Mouse (Mus musculus) frontal cortex, adult 2 months (tissue): ENCODE results near the gene Myl7. TPM values are rescaled to one million over a fixed set of nuclear protein-coding genes. Genes with fewer than 3 reads are reported as not detected.

Experiments
- DNase-seq, 2 experiments: peaks; one replicate each; pipeline ENCODE4 v3.0.0; 2022; ENCODE audit warnings: low spot score in 1 of 2; ENCODE audit errors: extremely low spot score in 1 of 2
- polyA plus RNA-seq: library from polyadenylated mRNA; depleted of rRNA; stranded (reverse); fragments of >200 nt; gene quantifications from 2 replicates; pipeline ENCODE4 v1.2.3, GENCODE M21; 2012

Gene Myl7
- polyA plus RNA-seq, 1 experiment: not detected

DNA sequence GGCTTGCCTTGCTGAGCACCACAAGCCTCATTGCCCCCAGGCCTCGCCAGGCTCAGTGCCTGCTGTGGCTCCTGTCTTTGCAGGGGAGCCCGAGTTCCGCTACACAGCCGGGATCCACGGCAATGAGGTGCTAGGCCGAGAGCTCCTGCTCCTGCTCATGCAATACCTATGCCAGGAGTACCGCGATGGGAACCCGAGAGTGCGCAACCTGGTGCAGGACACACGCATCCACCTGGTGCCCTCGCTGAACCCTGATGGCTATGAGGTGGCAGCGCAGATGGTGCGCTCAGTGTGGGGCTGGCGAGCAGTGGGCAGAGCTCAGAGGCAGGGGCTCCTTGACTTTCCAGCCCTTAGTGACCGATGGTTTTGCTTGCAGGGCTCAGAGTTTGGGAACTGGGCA, 29.3 kb downstream of the Myl7 start:
- DNase-seq: no peak

DNA sequence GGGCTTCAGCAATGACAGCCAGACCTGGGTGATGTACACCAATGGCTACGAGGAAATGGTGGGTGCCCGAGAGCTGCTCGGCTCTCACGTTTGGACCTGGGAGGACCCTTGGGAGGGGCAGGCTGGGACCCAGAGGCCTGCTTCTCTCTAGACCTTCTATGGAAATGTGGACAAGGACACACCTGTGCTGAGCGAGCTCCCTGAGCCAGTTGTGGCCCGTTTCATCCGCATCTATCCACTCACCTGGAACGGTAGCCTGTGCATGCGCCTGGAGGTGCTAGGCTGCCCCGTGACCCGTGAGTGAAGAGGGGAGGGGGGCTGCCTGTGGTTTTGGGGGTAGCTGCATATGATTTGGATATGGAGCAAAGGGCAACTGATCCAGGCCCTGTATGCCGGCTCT, 30.3 kb downstream of the Myl7 start:
- DNase-seq: no peak

DNA sequence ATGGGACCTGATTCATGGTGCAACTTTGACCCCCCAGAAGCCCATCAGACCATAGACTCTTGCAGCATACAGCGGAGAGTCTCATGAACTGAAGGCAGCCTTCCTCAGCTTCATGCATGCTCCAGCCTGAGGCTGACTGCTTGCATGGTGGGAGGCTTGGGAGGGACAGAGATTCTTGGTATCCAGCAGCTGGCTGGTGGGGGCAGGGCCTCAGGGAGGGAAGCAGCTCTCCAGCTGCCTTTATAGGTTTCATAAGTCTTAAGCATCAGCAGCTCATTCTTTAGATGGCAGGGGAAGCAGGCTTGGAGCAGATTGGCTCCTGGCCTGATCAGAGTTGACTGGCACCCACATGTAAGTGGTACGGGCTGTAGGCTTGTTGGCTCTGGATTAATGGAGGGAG, 31.4 kb downstream of the Myl7 start:
- no peak for DNase-seq

DNA sequence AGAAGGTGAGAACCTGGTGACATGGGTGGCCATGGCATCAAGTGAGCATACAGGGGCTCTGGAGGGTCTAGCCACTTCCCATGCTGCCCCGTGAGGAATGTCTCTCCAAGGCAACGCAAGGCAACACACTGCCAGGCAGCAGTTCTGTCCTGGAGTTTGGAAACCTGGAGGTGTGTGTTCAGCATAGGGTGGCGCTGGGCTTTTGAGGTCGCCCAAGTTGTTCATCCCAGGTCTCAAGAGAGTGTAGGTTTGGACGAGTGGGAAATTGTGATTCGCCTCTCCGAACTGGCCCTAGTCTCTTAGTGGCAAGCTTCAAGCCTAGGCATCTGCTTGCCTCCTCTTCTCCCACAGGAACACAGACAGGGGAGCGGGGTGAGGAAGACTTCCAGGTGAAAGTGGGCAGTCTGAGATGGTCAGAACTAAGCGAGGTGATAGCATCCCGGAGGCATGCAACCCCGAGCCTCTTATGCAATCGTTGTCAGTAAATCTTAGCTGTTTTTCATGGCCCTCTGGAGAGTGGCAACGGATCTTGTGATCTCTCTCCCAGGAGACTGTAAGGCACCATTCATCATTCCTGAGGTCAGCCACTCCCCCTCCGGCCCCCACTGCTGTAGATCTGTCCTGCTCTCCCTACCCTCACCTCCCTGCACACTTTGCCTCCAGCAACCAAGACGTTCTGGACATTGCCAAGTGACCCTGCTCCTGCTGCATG, 36.0 kb downstream of the Myl7 start:
- no peak for DNase-seq

DNA sequence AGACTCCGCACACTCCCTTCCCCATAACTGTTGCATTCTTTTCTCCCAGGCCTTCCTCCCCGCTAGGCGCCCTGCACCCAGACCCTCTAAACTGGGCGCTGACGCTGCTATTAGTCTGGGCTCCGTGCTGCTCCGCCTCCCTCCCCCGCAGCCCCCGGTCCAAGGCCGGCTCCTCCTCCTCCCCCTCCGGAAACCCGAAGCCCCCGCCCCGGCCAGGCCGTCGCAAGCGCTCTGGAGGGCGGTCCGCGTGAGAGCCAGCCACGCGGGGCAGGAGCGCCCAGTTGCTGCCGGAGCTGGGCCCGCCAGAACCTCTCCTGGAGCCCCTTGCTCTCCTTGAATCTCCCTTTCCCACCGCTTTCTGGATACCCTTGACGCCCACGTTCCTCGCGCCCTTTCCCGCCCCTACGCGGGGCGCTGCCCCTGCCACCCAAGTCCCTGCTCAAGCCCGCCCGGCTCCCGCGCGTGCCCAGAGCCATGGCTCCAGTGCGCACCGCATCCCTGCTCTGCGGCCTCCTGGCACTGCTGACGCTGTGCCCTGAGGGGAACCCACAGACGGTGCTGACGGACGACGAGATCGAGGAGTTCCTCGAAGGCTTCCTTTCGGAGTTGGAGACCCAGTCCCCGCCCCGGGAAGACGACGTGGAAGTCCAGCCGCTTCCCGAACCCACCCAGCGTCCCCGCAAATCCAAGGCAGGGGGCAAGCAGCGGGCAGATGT, 36.7 kb downstream of the Myl7 start, which contains the start of gene Aebp1:
Gene Aebp1 (plus strand): TSS at position 270 of the 716 bp plus-strand sequence.
- no peak for DNase-seq

DNA sequence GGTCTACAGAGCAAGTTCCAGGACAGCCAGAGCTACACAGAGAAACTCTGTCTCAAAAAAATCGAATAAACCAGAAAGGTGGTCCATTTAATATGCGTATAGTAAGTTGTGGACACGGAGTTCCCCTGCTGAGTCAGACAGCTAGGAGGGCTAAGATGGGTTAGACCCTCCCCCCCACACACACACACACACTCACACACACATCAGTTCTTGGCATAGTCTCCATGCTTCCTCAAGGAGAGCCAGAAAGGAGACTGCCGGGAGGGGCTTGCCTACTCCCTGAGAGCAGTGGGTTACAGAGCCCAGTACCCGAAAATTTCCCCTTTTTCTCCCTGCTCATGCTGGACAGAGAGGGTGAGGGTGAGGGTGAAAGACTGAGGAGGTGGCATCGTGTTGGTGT, 37.9 kb downstream of the Myl7 start:
- DNase-seq: no peak

DNA sequence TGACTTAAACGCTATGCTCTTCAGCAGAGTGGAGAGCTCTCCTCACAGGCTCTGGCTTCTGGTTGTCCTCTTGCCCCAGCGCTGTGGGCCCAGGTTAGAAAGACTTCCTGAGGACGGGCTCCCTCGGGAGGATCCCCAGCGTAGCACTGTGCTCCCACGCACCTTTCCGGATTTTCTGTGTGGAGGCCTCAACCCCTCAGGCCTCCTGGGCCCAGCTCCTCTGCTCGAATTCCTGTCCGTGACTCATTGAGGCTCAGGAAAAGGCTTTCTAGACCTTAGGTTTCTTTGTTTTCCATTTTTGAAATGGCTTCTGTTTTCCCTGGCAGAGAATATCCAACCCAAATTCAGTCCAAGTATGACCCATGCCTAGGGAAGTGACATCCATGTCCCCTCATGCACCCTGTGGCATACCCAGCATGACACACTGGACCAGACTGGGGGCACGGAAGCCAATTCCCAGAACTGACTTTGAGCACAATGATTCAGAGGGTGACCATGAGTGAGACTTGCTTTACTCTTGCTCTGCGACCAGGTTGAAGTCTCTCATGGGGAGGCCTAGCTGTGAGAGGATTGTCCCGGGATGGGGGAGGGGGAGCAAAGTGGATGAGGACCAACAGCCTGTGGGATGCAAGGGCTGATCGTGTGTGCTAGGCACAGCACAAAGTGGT, 38.6 kb downstream of the Myl7 start:
- no peak for DNase-seq

DNA sequence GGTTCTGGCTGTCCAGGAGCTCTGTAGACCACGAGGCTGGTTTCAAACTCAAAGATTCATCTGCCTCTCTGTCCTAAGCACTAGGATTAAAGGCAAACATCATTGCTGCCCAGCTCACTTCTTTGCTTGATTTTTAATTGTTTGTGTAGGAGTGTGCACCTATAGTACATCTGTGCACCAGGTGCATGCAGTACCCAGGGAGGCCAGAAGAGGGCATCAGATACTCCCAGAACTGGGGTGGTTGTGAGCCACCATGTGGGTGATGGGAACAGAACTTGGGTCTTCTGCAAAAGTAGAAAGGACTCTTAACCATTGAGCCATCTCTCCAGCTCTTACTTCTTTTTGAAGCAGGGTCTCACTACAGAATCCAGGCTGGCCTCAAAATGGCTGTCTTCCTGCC, 39.9 kb downstream of the Myl7 start:
- no peak for DNase-seq

DNA sequence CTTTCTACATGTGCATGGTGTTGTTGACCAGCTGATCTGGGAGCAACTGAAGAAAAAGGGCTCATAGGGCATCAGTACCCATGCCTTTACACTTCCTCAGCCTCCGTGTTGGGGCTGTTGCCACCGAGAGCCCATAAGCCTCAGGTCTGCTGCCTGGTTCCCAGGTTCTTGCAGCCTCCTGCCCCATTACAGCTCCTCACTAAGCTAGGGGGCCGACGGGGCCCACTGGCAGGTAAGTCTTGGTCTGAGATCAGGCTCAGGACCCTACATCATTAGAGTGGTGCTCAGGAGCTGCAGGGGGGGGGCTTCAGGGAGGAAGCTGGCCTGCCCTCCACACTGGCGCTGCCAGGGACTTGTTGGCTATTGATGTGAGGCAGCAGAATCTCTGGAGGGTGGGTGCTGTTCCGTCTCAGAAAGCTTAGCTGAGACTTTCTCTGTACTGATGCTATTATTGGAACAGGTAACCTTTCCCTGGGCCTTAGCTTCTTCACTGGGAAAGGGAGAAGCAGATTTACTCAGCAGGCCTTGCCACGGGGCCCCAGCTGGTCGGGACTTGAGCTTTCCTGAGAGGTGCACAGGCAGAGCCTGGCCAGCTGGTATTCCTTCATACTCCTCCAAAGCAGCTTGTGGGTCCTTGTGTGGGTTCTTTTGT, 42.0 kb downstream of the Myl7 start:
- DNase-seq: no peak

DNA sequence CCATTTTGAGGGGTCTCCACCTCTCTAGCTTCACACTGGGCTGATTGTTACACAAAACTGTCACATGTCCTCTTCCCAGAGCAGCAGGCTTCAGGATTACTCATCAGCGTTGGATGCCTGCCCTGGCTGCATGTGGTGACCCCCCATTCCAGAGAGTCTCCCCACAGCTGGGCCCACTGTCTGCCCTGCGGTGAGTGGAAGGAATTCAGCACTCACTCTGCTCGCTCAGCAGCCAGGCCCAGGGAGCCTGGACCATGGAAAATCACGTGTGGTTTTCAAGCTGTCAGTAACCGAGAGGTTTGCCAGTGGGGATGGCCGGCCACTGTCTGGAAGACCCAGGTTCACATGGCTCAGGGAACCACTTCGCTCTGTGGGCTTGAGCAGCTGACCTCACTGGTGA, 42.7 kb downstream of the Myl7 start:
- peak; percentile 37 to 49 for DNase-seq

DNA sequence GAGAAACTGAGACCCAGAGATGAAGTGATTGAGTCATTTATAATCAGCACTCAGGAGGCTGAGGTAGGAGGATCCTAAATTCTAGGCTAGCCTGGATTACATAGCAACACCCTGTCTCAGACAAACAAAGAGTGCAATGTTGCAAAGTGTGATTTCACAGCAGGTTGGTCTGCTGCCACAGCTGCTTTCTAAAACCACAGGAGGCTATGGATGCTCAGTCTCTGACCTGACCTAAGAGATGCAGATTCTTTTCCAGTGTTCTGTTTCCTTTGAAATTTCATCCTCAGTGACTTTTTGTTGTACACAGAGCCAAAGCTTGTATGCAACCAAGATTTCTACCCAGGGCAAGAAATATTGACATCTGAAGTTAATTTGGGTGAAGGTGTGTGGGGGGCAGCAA, 43.1 kb downstream of the Myl7 start:
- no peak for DNase-seq

DNA sequence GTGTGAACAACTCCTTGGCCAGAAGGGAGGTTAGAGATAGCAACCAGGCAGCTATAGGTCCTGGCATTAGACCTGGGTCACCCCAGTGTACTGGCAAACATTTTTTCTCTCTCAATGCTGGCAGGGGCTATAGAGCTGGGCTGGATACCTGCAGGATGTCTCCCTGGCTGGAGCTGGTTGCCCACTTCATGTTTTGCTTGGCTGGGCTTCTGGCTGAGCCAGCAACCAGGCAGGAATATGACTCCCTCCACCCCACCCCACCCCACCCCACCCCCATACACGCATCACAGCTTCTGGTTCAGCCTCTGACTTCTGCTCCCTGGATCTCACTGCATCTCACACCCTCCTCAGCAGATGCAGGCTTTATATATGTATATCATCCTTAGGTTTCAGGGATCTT, 46.3 kb downstream of the Myl7 start:
- DNase-seq: no peak

DNA sequence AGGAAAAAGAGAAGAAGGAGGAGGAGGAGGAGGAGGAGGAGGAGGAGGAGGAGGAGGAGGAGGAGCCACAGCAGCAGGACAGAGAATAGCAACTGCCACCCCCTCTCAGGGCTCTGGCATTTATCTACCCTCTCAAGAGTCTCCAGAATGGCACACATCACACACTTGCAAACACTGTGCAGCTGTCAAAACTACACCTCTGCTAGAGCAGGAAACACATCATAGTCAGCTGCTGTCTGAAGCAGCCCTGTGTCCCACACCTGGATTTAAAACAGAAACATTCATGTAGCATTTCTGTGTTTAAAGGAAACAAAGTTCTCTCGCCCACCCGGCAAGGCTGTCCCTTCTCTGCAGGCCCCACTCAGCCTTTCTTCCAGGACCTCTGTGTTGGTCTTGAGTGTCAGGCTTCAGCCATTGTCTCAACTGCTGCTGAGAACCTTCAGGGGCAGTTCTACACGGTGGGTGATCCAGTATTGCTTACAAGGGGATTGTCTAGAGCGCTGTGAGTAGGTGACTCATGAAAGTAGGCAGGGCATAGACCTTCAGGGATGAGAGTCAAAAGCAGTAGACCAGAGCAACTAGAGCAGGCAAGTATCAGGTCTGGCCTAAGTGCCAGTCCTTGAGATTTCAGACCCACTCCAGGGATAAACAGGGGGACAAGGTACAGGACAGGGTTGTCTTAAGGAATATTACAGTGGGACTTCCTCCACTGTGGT, 47.4 kb downstream of the Myl7 start:
- DNase-seq: no peak

DNA sequence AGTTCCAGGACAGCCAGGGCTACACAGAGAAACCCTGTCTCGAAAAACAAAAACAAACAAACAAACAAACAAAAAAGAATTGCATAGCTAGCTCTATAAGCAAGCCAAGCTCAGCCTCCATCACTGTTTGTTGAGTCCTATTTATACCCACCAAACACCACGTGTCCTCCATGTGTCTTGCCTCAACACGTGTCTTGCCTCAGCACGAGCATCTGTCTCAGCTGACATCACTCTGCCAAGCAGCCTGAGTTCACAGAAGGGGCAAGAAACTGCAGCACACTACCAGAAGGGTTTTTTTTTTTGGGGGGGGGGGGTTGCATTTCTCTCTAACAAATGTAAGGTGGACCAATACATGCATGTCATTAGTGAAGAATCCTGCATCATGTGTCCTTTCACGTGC, 48.1 kb downstream of the Myl7 start:
- DNase-seq: no peak

DNA sequence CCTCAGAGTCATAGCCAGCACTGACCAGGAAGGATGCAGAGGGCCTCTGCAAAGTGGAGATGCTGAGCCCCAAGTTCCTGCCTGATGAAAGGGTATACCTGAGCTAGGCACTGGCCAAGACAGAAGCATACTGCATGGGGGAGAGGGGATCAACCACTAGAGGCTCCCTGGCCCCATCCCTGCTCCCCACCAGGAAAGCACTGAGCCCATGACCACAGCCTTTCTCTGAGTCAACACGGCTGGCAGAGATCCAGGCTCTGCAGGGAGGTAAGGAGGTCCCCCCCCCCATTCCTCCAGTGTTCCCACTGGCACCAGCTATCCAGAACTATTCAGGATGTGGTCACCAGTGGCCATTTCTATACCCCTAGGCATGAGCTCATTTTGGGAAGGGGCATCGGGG, 49.3 kb downstream of the Myl7 start:
- DNase-seq: no peak

DNA sequence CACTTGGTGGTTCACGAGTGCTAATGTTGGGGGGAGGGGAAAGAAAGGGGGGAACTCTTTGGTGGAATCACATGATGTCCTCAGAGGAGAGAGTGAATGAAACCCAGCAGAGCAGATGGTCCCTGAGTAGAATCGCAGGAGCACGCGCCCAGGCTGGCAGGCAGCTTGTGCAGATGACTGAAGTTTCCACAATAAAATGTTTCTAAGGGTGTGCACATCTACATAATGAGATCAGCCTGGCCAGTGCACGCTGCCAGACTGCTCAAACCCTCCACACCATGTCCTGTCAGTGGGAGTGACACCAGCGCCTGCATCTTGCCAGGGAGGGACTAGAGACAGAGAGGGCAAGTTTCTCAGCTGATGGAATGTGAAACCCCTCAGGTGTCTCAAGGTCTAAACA, 49.8 kb downstream of the Myl7 start:
- DNase-seq: peak; percentile 41 to 61

DNA sequence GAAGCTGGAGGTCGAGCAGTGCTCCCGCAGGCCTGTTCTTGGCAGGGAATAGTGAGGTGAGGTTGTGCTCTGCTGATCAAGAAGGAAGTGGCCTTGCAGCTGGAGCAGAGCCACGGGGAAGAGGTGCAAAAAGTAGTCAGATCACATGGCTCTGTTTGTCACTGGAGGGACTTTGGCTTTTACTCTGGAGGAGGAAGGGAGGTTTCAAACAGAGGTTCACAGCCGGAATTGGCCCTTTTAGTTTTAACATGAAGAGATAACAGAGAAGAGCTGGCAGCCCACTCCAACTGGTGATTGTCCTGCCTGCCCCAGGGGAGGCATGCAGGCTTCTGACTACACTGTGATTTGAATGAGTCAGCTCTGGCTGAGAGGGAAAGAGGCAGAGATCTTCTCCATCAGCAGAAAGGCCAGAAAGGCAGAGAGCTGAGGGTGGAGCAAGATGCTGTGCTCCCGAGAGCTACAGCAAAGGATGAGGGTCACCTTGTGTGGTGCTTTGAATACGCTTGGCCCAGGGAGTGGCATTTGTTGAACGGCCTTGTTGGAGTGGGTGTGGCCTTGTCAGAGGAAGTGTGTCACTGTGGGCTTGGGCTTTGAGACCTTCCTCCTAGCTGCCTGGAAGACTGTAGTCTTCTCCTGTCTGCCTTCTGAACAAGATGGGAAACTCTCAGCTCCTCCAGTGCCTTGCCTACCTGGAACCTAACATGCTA, 51.8 kb downstream of the Myl7 start:
- no peak for DNase-seq
